ENCODE assay signal across 32 mouse cellular contexts in the genomic region with DNA sequence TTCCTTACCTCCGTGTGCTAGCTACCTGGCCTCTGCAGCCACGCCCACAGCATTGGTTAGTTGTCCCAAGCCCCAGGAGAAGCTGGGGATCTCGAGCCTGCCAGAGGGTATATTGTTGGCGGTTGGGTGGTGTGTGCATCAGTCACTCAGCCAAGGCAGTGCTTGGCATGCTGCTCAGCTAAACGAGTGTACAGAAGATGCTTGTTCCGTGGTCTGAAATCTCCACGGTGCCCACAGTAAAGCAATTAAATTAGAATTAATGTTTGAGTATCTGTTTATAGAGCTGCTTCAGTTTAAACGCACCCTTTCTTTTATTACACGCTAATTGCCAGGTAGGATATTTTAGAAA. TPM values are rescaled to one million over a fixed set of nuclear protein-coding genes. Genes with fewer than 3 reads are reported as not detected.
"Had no signal": no experiment of that assay in that cellular context is flagged by ENCODE, and none has a peak within 500 bp of the region (broad histone marks: within the 10 kb centered on the region; RNA-seq: fewer than 3 reads in every experiment).

No protein-coding gene starts in this region.

- H3K27ac ChIP-seq: heart, adult 2 months; heart, embryonic 13.5 days; heart, embryonic 15.5 days; hindbrain, embryonic 12.5 days; hindbrain, embryonic 14.5 days; kidney, embryonic 15.5 days; kidney, postnatal 0 days; limb, embryonic 13.5 days; limb, embryonic 15.5 days; liver, embryonic 12.5 days; liver, embryonic 14.5 days had no signal

- H3K9ac ChIP-seq: heart, embryonic 13.5 days; heart, embryonic 15.5 days; hindbrain, embryonic 12.5 days; hindbrain, embryonic 14.5 days; kidney, embryonic 15.5 days; limb, embryonic 13.5 days; limb, embryonic 15.5 days; liver, embryonic 12.5 days; liver, embryonic 14.5 days had no signal

- H3K4me1 ChIP-seq: heart, embryonic 13.5 days; heart, embryonic 15.5 days; hindbrain, embryonic 12.5 days; kidney, embryonic 15.5 days; limb, embryonic 13.5 days; limb, embryonic 15.5 days had no signal

- H3K36me3 ChIP-seq: heart, embryonic 13.5 days; heart, embryonic 15.5 days; hindbrain, embryonic 12.5 days; kidney, embryonic 15.5 days; limb, embryonic 13.5 days; limb, embryonic 15.5 days; liver, embryonic 12.5 days had no signal

- DNase-seq: gastrocnemius, postnatal 14 days; gastrocnemius, postnatal 36 days; heart, adult 11 months; heart, adult 2 months; heart, postnatal 14 days; heart, postnatal 36 days; kidney, adult 11 months; kidney, adult 2 months; kidney, adult 9 months; kidney, postnatal 14 days; kidney, postnatal 36 days; left cerebral cortex, postnatal 4 days had no signal

- H3K27me3 ChIP-seq: heart, embryonic 15.5 days; hindbrain, embryonic 12.5 days; limb, embryonic 15.5 days; liver, embryonic 12.5 days had no signal

- H3K9me3 ChIP-seq: heart, embryonic 13.5 days; heart, embryonic 15.5 days; hindbrain, embryonic 12.5 days; kidney, embryonic 15.5 days; limb, embryonic 13.5 days; limb, embryonic 15.5 days; liver, embryonic 12.5 days had no signal

- ATAC-seq: hindbrain, embryonic 16.5 days; intestine, embryonic 16.5 days; liver, embryonic 12.5 days had no signal

- H3K4me2 ChIP-seq: heart, embryonic 11.5 days; heart, embryonic 13.5 days; heart, embryonic 15.5 days; hindbrain, embryonic 12.5 days; hindbrain, embryonic 14.5 days; kidney, embryonic 15.5 days; limb, embryonic 13.5 days; limb, embryonic 15.5 days; liver, embryonic 12.5 days had no signal

- H3K4me3 ChIP-seq: heart, adult 2 months; heart, embryonic 13.5 days; heart, embryonic 15.5 days; hindbrain, embryonic 12.5 days; kidney, embryonic 15.5 days; limb, embryonic 13.5 days; limb, embryonic 15.5 days; liver, embryonic 12.5 days had no signal

RNA-seq across cellular contexts. Expression of a gene that starts 20.1 kb away (rescaled TPM):
- total RNA-seq: gastrocnemius, adult 18-20 months; gastrocnemius, adult 8-10 months; gastrocnemius, postnatal 36 days; heart, adult 2 months; heart, postnatal 14 days; heart, postnatal 36 days; layer of hippocampus, adult 18-20 months; layer of hippocampus, postnatal 36 days; left cerebral cortex, adult 18-20 months; liver, adult 2 months had no signal
- polyA plus RNA-seq: hindbrain, embryonic 14.5 days; kidney, adult 2 months; large intestine, adult 2 months; liver, adult 2 months had no signal

RNA-seq across cellular contexts. Expression of a gene that starts 24.6 kb away (rescaled TPM):
- total RNA-seq: gastrocnemius, adult 18-20 months; gastrocnemius, adult 8-10 months; layer of hippocampus, adult 18-20 months; left cerebral cortex, adult 18-20 months; liver, adult 2 months had no signal
